Mouse (Mus musculus) liver, postnatal 0 days (tissue): ENCODE data around the gene Slc3a2. TPM values are rescaled to one million over a fixed set of nuclear protein-coding genes. Genes with fewer than 3 reads are reported as not detected.

Experiments used
- ATAC-seq: fragments of 200-750 bp; cut with Nextera tagmentation; 2 replicates; pipeline ENCODE4 v1.8.0; 2017; ENCODE audit warnings: mild to moderate bottlenecking, moderate library complexity
- DNase-seq: peaks from one replicate; pipeline ENCODE4 v3.0.0-alpha.2; 2016
- H3K27ac ChIP-seq: fragments of 300-500 bp; sonication (generic); 2 replicates; pipeline ENCODE4 v1.5.1; 2014; ENCODE audit warnings: antibody characterized with exemption, moderate library complexity, mild to moderate bottlenecking, low read depth
- H3K27me3 ChIP-seq: fragments of 300-500 bp; sonication (generic); 2 replicates; pipeline ENCODE4 v1.6.1; 2014; ENCODE audit warnings: low read length, control low read depth, mixed read lengths; ENCODE audit not compliant: insufficient read depth
- H3K36me3 ChIP-seq: fragments of 300-500 bp; sonication (generic); replicated peaks from 2 replicates; pipeline ENCODE4 v1.6.1; 2014; ENCODE audit warnings: mild to moderate bottlenecking, control low read depth, low read length, moderate library complexity, mixed read lengths; ENCODE audit not compliant: insufficient read depth
- H3K4me1 ChIP-seq: fragments of 300-500 bp; sonication (generic); 2 replicates; pipeline ENCODE4 v1.6.1; 2014; ENCODE audit warnings: antibody characterized with exemption, mild to moderate bottlenecking, control low read depth; ENCODE audit not compliant: insufficient read depth
- H3K4me2 ChIP-seq: fragments of 300-500 bp; sonication (generic); 2 replicates; pipeline ENCODE4 v1.6.1; 2014; ENCODE audit warnings: low read depth, mild to moderate bottlenecking, low read length, moderate library complexity, mixed read lengths
- H3K4me3 ChIP-seq: fragments of 300-500 bp; sonication (generic); 2 replicates; pipeline ENCODE4 v1.5.1; 2014; ENCODE audit warnings: low read depth, low read length
- H3K9ac ChIP-seq: fragments of 300-500 bp; sonication (generic); replicated peaks from 2 replicates; pipeline ENCODE4 v1.6.1; 2014; ENCODE audit warnings: mild to moderate bottlenecking, moderate library complexity
- H3K9me3 ChIP-seq: fragments of 300-500 bp; sonication (generic); 2 replicates; pipeline ENCODE4 v1.6.1; 2016; ENCODE audit warnings: mild to moderate bottlenecking, control low read depth, low read length, mixed read lengths
- CTCF ChIP-seq: sonication (generic); IDR thresholded peaks from 2 replicates; pipeline ENCODE4 v1.5.1; 2016; ENCODE audit warnings: antibody characterized with exemption, low read depth
- EP300 ChIP-seq: IDR thresholded peaks from 2 replicates; pipeline ENCODE4 v1.6.1; 2016; ENCODE audit warnings: antibody characterized with exemption, low read depth, mild to moderate bottlenecking
- WGBS: fragments of 180-500 bp; shearing (Covaris S2); extraction: QIAGEN DNeasy Blood & Tissue Kit; methylation state at CpG from one replicate; pipeline ENCODE4 v1.1.7; 2014; ENCODE audit not compliant: insufficient replicate concordance; 5-methylcytosine and 5-hydroxymethylcytosine counted together
- polyA plus RNA-seq: library from polyadenylated mRNA; unstranded; fragments of >200 nt; fragmentation: Nextera tagmentation; extraction: Ambion mirVana; gene quantifications from 2 replicates; pipeline ENCODE4 v1.2.1, GENCODE M21; 2015

Slc3a2 gene
- polyA plus RNA-seq, 1 experiment from 2014 or later, result 68.0 TPM

DNA sequence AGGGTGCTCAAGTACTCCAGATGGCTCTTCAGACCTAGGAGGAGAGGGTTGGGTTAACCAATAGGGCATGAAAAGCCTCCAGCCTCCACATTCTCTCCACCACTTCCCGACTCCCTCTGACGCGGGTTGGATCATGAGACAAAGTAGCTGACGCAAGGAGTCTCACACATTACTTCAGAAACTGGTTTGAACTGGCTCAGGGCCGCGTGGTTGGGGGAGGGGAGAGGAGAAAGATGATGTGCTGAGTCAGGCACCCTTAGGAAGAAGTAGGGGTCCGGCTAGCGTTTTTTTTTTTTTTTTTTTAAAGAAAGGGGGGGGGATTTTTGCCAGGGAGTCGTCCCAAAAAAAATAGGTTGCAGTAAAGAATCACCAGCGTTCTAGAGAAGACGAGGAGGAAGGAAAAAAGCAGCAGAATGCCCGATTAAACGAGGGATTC lies 10.3 kb downstream of the Slc3a2 start:
- Histone ChIP-seq H3K27me3 (no peaks in the 10 kb centered on the region), H3K4me2 (peak overlapping the region; percentile 68), H3K4me3 (peak overlapping the region; percentile 88), H3K27ac (peak overlapping the region; percentile 94), H3K9ac (peak overlapping the region; percentile 91), H3K36me3 (peaks cover 43% of the 10 kb centered on the region), H3K4me1 (peaks cover 31% of the 10 kb centered on the region), H3K9me3 (no peaks in the 10 kb centered on the region)
- WGBS, result 1% methylated on average over 13 of the region's 13 CpGs
- ATAC-seq (peak; percentile 53), DNase-seq (peak; percentile 79)
- TF ChIP-seq CTCF, result no peak
- TF ChIP-seq EP300, result peak; percentile 61

GRCm38 (mm10) chr19:8711949-8712869 lies 11.0 kb downstream of the Slc3a2 start:
- Histone ChIP-seq H3K36me3 (peaks cover 48% of the 10 kb centered on the region), H3K27ac (peak overlapping the region; percentile 94)

GRCm38 (mm10) chr19:8711506-8711905 lies 11.7 kb downstream of the Slc3a2 start:
- no peaks in the 10 kb centered on the region for H3K9me3 ChIP-seq
- H3K4me2 ChIP-seq, result peak overlapping the region; percentile 68
- H3K36me3 ChIP-seq, result peaks cover 54% of the 10 kb centered on the region
- H3K4me1 ChIP-seq, result peaks cover 29% of the 10 kb centered on the region
- no peaks in the 10 kb centered on the region for H3K27me3 ChIP-seq
- no peak for TF ChIP-seq CTCF
- TF ChIP-seq EP300, result no peak
- no peak for DNase-seq
- 0 out of 2 replicates have a peak overlapping the region, but pooled peaks have one; percentile 94 for H3K27ac ChIP-seq
- peak overlapping the region; percentile 88 for H3K4me3 ChIP-seq
- WGBS, result 73% methylated on average over 4 of the region's 4 CpGs
- H3K9ac ChIP-seq, result peak overlapping the region; percentile 91
- no peak for ATAC-seq

More at GRCm38 (mm10) chr19:8711949-8712869, 11.0 kb downstream of the Slc3a2 start:
- WGBS, result 48% methylated on average over 10 of the region's 10 CpGs
- TF ChIP-seq CTCF (no peak), EP300 (no peak)
- peak overlapping the region; percentile 91 for H3K9ac ChIP-seq
- H3K4me2 ChIP-seq, result peak overlapping the region; percentile 68
- no peak for DNase-seq
- H3K4me1 ChIP-seq, result peaks cover 32% of the 10 kb centered on the region
- no peaks in the 10 kb centered on the region for H3K27me3 ChIP-seq
- ATAC-seq, result no peak
- no peaks in the 10 kb centered on the region for H3K9me3 ChIP-seq
- H3K4me3 ChIP-seq, result peak overlapping the region; percentile 88

- Histone ChIP-seq H3K27me3 (no peaks in the 10 kb centered on the region), H3K4me1 (peaks cover 20% of the 10 kb centered on the region; the same call in 1 of the 2 replicates), H3K36me3 (peaks cover 56% of the 10 kb centered on the region), H3K9me3 (no peaks in the 10 kb centered on the region), H3K9ac (peak overlapping the region; percentile 8; the same call in 1 of the 2 replicates), H3K27ac (no peak overlapping the region), H3K4me2 (peak overlapping the region; percentile 68), H3K4me3 (peak overlapping the region; percentile 88; the same call in 1 of the 2 replicates)
- no peak for ATAC-seq
- TF ChIP-seq CTCF, result no peak
- TF ChIP-seq EP300, result no peak
- DNase-seq, result no peak
- 94% methylated on average over 2 of the region's 2 CpGs for WGBS
These were observed 13.1 kb downstream of the Slc3a2 start for GRCm38 (mm10) chr19:8710057-8710456.

DNA sequence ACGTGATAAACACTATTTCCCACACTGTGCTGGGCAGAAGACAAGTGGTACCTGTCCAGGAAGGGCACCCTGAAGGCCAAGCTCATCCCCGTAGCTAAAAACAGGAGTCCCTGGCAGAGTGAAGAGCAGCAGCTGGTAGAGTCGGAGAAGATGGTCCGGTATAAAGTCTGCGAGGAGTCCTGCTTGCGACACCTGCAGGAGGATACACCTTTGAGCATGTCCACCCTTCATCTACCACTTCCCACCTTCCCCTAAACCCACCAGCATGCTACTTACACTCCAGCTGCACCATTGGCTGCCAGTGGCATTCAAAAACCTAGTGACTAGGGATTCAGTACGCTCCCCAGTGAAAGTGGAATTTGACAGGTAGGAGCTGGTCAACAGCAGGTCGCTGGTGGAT lies 14.2 kb downstream of the Slc3a2 start:
- no peak overlapping the region for H3K9ac ChIP-seq
- DNase-seq (no peak), ATAC-seq (no peak)
- no peaks in the 10 kb centered on the region for H3K9me3 ChIP-seq
- TF ChIP-seq EP300, result no peak
- no peak for TF ChIP-seq CTCF
- 87% methylated on average over 8 of the region's 8 CpGs for WGBS
- no peaks in the 10 kb centered on the region for H3K27me3 ChIP-seq
- H3K4me3 ChIP-seq, result no peak overlapping the region
- peak overlapping the region; percentile 7; the same call in 1 of the 2 replicates for H3K4me2 ChIP-seq
- no peak overlapping the region for H3K27ac ChIP-seq
- peaks cover 16% of the 10 kb centered on the region; the same call in 1 of the 2 replicates for H3K4me1 ChIP-seq
- peaks cover 56% of the 10 kb centered on the region for H3K36me3 ChIP-seq

GRCm38 (mm10) chr19:8706930-8707329 lies 16.2 kb downstream of the Slc3a2 start:
- H3K4me2 ChIP-seq, result no peak overlapping the region
- H3K27me3 ChIP-seq, result no peaks in the 10 kb centered on the region
- TF ChIP-seq EP300, result no peak
- TF ChIP-seq CTCF, result no peak
- no peak for DNase-seq
- H3K4me1 ChIP-seq, result peaks cover 14% of the 10 kb centered on the region; the same call in 1 of the 2 replicates
- H3K9me3 ChIP-seq, result no peaks in the 10 kb centered on the region
- peaks cover 53% of the 10 kb centered on the region for H3K36me3 ChIP-seq
- no peak overlapping the region for H3K27ac ChIP-seq
- no peak overlapping the region for H3K9ac ChIP-seq
- 85% methylated on average over 7 of the region's 7 CpGs for WGBS
- ATAC-seq, result no peak
- no peak overlapping the region for H3K4me3 ChIP-seq
